Mouse (Mus musculus) MEL (cell line): ENCODE results near the gene Gramd4.

Experiments
- CTCF ChIP-seq, 3 experiments: IDR thresholded peaks in 2 of 3; conservative IDR thresholded peaks in 1 of 3; 2 replicates each; pipeline ENCODE4 v1.5.1; 2011 to 2012; ENCODE audit warnings: low read length in 3 of 3, low read depth in 2 of 3, mild to moderate bottlenecking in 2 of 3, improper control_type of control experiment in 1 of 3, inconsistent platforms in 1 of 3, mixed read lengths in 1 of 3, moderate library complexity in 1 of 3; ENCODE audit not compliant: control insufficient read depth in 1 of 3, insufficient read depth in 1 of 3, poor library complexity in 1 of 3, severe bottlenecking in 1 of 3
- ELF1 ChIP-seq: IDR thresholded peaks from 2 replicates; pipeline ENCODE4 v1.6.1; 2014; ENCODE audit warnings: low read depth, mild to moderate bottlenecking, inconsistent platforms, low read length, improper control_type of control experiment, moderate library complexity
- EP300 ChIP-seq, 2 experiments: IDR thresholded peaks; 2 replicates each; pipeline ENCODE4 v1.6.1; 2011; ENCODE audit warnings: improper control_type of control experiment in 2 of 2, low read length in 2 of 2, low read depth in 1 of 2, mild to moderate bottlenecking in 1 of 2
- ETS1 ChIP-seq: IDR thresholded peaks from 2 replicates; pipeline ENCODE4 v1.6.1; 2012; ENCODE audit warnings: low read depth, mild to moderate bottlenecking, inconsistent platforms, low read length, improper control_type of control experiment, moderate library complexity
- MAX ChIP-seq: IDR thresholded peaks from 2 replicates; pipeline ENCODE4 v1.6.1; 2011; ENCODE audit warnings: low read length, improper control_type of control experiment
- POLR2A ChIP-seq, 2 experiments: IDR thresholded peaks; 2 replicates each; pipeline ENCODE4 v1.6.1; 2011 to 2012; ENCODE audit warnings: low read length in 2 of 2, mild to moderate bottlenecking in 2 of 2, control low read depth in 1 of 2, improper control_type of control experiment in 1 of 2, low read depth in 1 of 2, moderate library complexity in 1 of 2; ENCODE audit not compliant: control insufficient read depth in 1 of 2, insufficient read depth in 1 of 2, poor library complexity in 1 of 2
- POLR2AphosphoS2 ChIP-seq: IDR thresholded peaks from 2 replicates; pipeline ENCODE4 v1.6.1; 2011; ENCODE audit warnings: low read length, improper control_type of control experiment
- POLR2AphosphoS5 ChIP-seq: IDR thresholded peaks from 2 replicates; pipeline ENCODE4 v1.6.1; 2012; ENCODE audit warnings: low read depth, borderline replicate concordance, mild to moderate bottlenecking, inconsistent platforms, low read length, moderate library complexity, mixed read lengths
- TAL1 ChIP-seq: IDR thresholded peaks from 2 replicates; pipeline ENCODE4 v1.6.1; 2012; ENCODE audit warnings: mild to moderate bottlenecking, inconsistent platforms, low read length, moderate library complexity, mixed read lengths
- TCF12 ChIP-seq: IDR thresholded peaks from 2 replicates; pipeline ENCODE4 v1.6.1; 2014; ENCODE audit warnings: low read depth, mild to moderate bottlenecking, inconsistent platforms, low read length, improper control_type of control experiment, moderate library complexity
- UBTF ChIP-seq: IDR thresholded peaks from 2 replicates; pipeline ENCODE4 v1.6.1; 2012; ENCODE audit warnings: low read depth, mild to moderate bottlenecking, inconsistent platforms, low read length, improper control_type of control experiment, moderate library complexity, borderline replicate concordance; ENCODE audit not compliant: insufficient read depth
- USF1 ChIP-seq: IDR thresholded peaks from 2 replicates; pipeline ENCODE4 v1.6.1; 2014; ENCODE audit warnings: low read depth, mild to moderate bottlenecking, inconsistent platforms, low read length, improper control_type of control experiment, moderate library complexity

DNA sequence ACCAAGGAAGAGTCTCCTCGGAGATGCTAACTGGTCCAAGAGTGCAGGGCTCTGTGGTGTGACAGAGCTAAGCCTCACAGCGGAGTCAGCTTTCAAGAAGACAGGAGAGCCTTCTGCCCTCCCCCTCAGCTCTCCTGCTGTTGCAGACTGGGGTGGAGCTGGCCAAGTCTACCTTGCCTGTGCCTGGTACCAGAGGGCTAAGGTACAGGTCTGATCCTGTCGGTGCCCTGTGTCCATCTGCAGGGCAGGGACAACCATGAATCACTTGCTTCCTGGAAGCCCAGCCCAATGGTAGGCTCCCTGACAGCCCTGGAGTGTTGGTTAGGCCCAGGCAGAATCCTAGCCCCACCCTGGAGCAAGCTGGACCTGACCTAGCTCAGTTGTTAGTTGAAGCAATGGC is 129.2 kb downstream of the Gramd4 start:
- TF ChIP-seq TCF12 (no peak), ELF1 (no peak), POLR2A (IDR thresholded peaks at IDR 0.05; ENCODE audit: control insufficient read depth in 1 of 2, insufficient read depth in 1 of 2, low read depth in 1 of 2, low read length in 2 of 2, poor library complexity in 1 of 2) (no peak), EP300 (IDR thresholded peaks at IDR 0.05; ENCODE audit: low read depth in 1 of 2, low read length in 2 of 2) (no peak), POLR2AphosphoS5 (no peak), MAX (no peak), POLR2AphosphoS2 (no peak), CTCF (IDR thresholded peaks at IDR 0.05 in 2 of 3, conservative IDR thresholded peaks at IDR 0.05 in 1 of 3; ENCODE audit: control insufficient read depth in 1 of 3, insufficient read depth in 1 of 3, low read depth in 2 of 3, low read length in 3 of 3, poor library complexity in 1 of 3, severe bottlenecking in 1 of 3) (no peak), UBTF (no peak), ETS1 (no peak), USF1 (no peak), TAL1 (no peak)
